Comparison of ENCODE assay signal across 8 mouse cellular contexts in genomic region chr2:62627728-62628127, GRCm38 (mm10). TPM values are rescaled to one million over a fixed set of nuclear protein-coding genes. Genes with fewer than 3 reads are reported as not detected.
DNase-seq lines count a peak whose midpoint lies in the region; ATAC-seq and TF ChIP-seq lines count a peak whose summit lies in the region.

No protein-coding gene starts in this region.

- no peak overlapping the region for H3K9ac ChIP-seq in heart, postnatal 0 days (replicated peaks; ENCODE audit: low read depth, low read length)
- H3K9ac ChIP-seq in midbrain, embryonic 11.5 days (ENCODE audit: low read length) = no peak overlapping the region
- H3K9ac ChIP-seq in midbrain, embryonic 16.5 days (ENCODE audit: low read depth, low read length) = no peak overlapping the region
- H3K9ac ChIP-seq in neural tube, embryonic 15.5 days (replicated peaks) = no peak overlapping the region

- TF ChIP-seq EP300 in heart, postnatal 0 days (IDR thresholded peaks at IDR 0.05; ENCODE audit: low read depth) = no peak

- no peak overlapping the region for H3K27ac ChIP-seq in heart, postnatal 0 days (ENCODE audit: low read depth)
- H3K27ac ChIP-seq in midbrain, embryonic 11.5 days (ENCODE audit: low read depth, low read length) = no peak overlapping the region
- H3K27ac ChIP-seq in midbrain, embryonic 16.5 days (ENCODE audit: low read length) = no peak overlapping the region
- no peak overlapping the region for H3K27ac ChIP-seq in neural tube, embryonic 15.5 days (replicated peaks)

- H3K36me3 ChIP-seq in heart, postnatal 0 days (replicated peaks; ENCODE audit: control insufficient read depth, insufficient read depth, low read length) = no peaks in the 10 kb centered on the region
- H3K36me3 ChIP-seq in midbrain, embryonic 11.5 days (ENCODE audit: control insufficient read depth, insufficient read depth, low read length) = no peaks in the 10 kb centered on the region
- no peaks in the 10 kb centered on the region for H3K36me3 ChIP-seq in midbrain, embryonic 16.5 days (ENCODE audit: control insufficient read depth, insufficient read depth, low read length)
- no peaks in the 10 kb centered on the region for H3K36me3 ChIP-seq in splenic B cell, adult 2 months (ENCODE audit: control insufficient read depth, insufficient read depth, low read length, poor library complexity, severe bottlenecking)
- no peaks in the 10 kb centered on the region for H3K36me3 ChIP-seq in neural tube, embryonic 15.5 days

- no peaks in the 10 kb centered on the region for H3K9me3 ChIP-seq in heart, postnatal 0 days (replicated peaks; ENCODE audit: control insufficient read depth, low read length)
- H3K9me3 ChIP-seq in midbrain, embryonic 11.5 days (ENCODE audit: control insufficient read depth, low read length) = no peaks in the 10 kb centered on the region
- no peaks in the 10 kb centered on the region for H3K9me3 ChIP-seq in midbrain, embryonic 16.5 days (replicated peaks; ENCODE audit: control insufficient read depth, low read length, poor library complexity, severe bottlenecking)
- no peaks in the 10 kb centered on the region for H3K9me3 ChIP-seq in neural tube, embryonic 15.5 days (replicated peaks)

- no peak for ATAC-seq in heart, postnatal 0 days (ENCODE audit: insufficient read depth, low read depth)
- 0 out of 2 replicates have a peak, but pooled peaks have one; percentile 3 for ATAC-seq in midbrain, embryonic 11.5 days (ENCODE audit: low FRiP score)
- no peak for ATAC-seq in midbrain, embryonic 16.5 days
- peak; percentile 67; the same call in 1 of the 2 replicates for ATAC-seq in common myeloid progenitor, adult 5-6 weeks (replicated peaks; ENCODE audit: low read depth, poor library complexity, severe bottlenecking)
- no peak for ATAC-seq in neural tube, embryonic 15.5 days (ENCODE audit: low FRiP score)

- H3K4me1 ChIP-seq in heart, postnatal 0 days (ENCODE audit: control insufficient read depth, insufficient read depth) = no peaks in the 10 kb centered on the region
- H3K4me1 ChIP-seq in midbrain, embryonic 11.5 days (ENCODE audit: control insufficient read depth, insufficient read depth, low read length) = no peaks in the 10 kb centered on the region
- no peaks in the 10 kb centered on the region for H3K4me1 ChIP-seq in midbrain, embryonic 16.5 days (ENCODE audit: control insufficient read depth, insufficient read depth, low read length)
- no peaks in the 10 kb centered on the region for H3K4me1 ChIP-seq in neural tube, embryonic 15.5 days

- no peaks in the 10 kb centered on the region for H3K27me3 ChIP-seq in heart, postnatal 0 days (ENCODE audit: control insufficient read depth, insufficient read depth, low read length)
- no peaks in the 10 kb centered on the region for H3K27me3 ChIP-seq in midbrain, embryonic 11.5 days (ENCODE audit: control insufficient read depth, insufficient read depth, low read length)
- no peaks in the 10 kb centered on the region for H3K27me3 ChIP-seq in midbrain, embryonic 16.5 days (ENCODE audit: control insufficient read depth, insufficient read depth, low read depth, low read length)
- no peaks in the 10 kb centered on the region for H3K27me3 ChIP-seq in splenic B cell, adult 2 months (ENCODE audit: control insufficient read depth, insufficient read depth, low read length, poor library complexity, severe bottlenecking)
- H3K27me3 ChIP-seq in neural tube, embryonic 15.5 days (replicated peaks) = no peaks in the 10 kb centered on the region

- 7% methylated on average over 5 of the region's 5 CpGs for WGBS in heart, postnatal 0 days
- WGBS in midbrain, embryonic 11.5 days = 7% methylated on average over 5 of the region's 5 CpGs
- 13% methylated on average over 5 of the region's 5 CpGs for WGBS in midbrain, embryonic 16.5 days
- WGBS in neural tube, embryonic 15.5 days = 11% methylated on average over 5 of the region's 5 CpGs

- peak; percentile 54 for TF ChIP-seq CTCF in heart, postnatal 0 days (IDR thresholded peaks at IDR 0.05; ENCODE audit: low read depth)

- DNase-seq in heart, postnatal 0 days (ENCODE audit: low spot score) = no peak
- no peak for DNase-seq in heart, postnatal 36 days
- peak; percentile 92 for DNase-seq in midbrain, embryonic 11.5 days (ENCODE audit: low spot score, missing footprints)
- DNase-seq in splenic B cell, adult 2 months (ENCODE audit: low read depth, low spot score) = peak; percentile 68
- no peak for DNase-seq in urinary bladder, postnatal 4 days (ENCODE audit: low spot score in 2 of 2)

- intact Hi-C loops in heart, postnatal 36 days (cut with DNase I) = loop anchor here (5.0 to 10.0 kb wide), 4 partner anchors 80 to 640 kb away; no protein-coding TSS in a partner anchor

- H3K4me2 ChIP-seq in heart, postnatal 0 days (ENCODE audit: low read depth, low read length) = no peak overlapping the region
- no peak overlapping the region for H3K4me2 ChIP-seq in midbrain, embryonic 11.5 days
- no peak overlapping the region for H3K4me2 ChIP-seq in midbrain, embryonic 16.5 days (ENCODE audit: low read length)
- H3K4me2 ChIP-seq in neural tube, embryonic 15.5 days = no peak overlapping the region

- H3K4me3 ChIP-seq in heart, postnatal 0 days (ENCODE audit: low read depth, low read length) = no peak overlapping the region
- H3K4me3 ChIP-seq in midbrain, embryonic 11.5 days (ENCODE audit: low read depth, low read length) = no peak overlapping the region
- H3K4me3 ChIP-seq in midbrain, embryonic 16.5 days (ENCODE audit: low read depth, low read length) = no peak overlapping the region
- H3K4me3 ChIP-seq in neural tube, embryonic 15.5 days (replicated peaks) = no peak overlapping the region

RNA-seq across cellular contexts. Expression of gene Ifih1, which starts 18.3 kb away (rescaled TPM):
- 3.2 and 4.3 TPM in 2 replicates for total RNA-seq in heart, postnatal 0 days (2014; rRNA removed; ENCODE audit: low replicate concordance)
- 2.1 TPM in 2 replicates for polyA plus RNA-seq in heart, postnatal 0 days (2015; fragmentation: Nextera tagmentation; extraction: Ambion mirVana)
- 1 to 10 TPM; 6.1 to 8.6 TPM for total RNA-seq in heart, postnatal 36 days (2021)
- 0.93 and 1.3 TPM in 2 replicates for polyA plus RNA-seq in midbrain, embryonic 11.5 days (2014; fragmentation: Nextera tagmentation; extraction: Ambion mirVana)
- 1.2 and 1.4 TPM in 2 replicates for polyA plus RNA-seq in midbrain, embryonic 16.5 days (2015; fragmentation: Nextera tagmentation; extraction: Ambion mirVana)
- total RNA-seq in common myeloid progenitor, adult 5-6 weeks (2017) = 27.3 and 29.9 TPM in 2 replicates
- 0.87 and 3.2 TPM in 2 replicates for polyA plus RNA-seq in neural tube, embryonic 15.5 days (2015; fragmentation: Nextera tagmentation; extraction: Ambion mirVana)

RNA-seq across cellular contexts. Expression of gene Gca, which starts 36.4 kb away (rescaled TPM):
- total RNA-seq in heart, postnatal 0 days (2014; rRNA removed; ENCODE audit: low replicate concordance) = 4.9 and 6.1 TPM in 2 replicates
- 17.8 and 18.5 TPM in 2 replicates for polyA plus RNA-seq in heart, postnatal 0 days (2015; fragmentation: Nextera tagmentation; extraction: Ambion mirVana)
- 10 to 100 TPM; 26.4 to 29.9 TPM for total RNA-seq in heart, postnatal 36 days (2021)
- 1.8 and 2.2 TPM in 2 replicates for polyA plus RNA-seq in midbrain, embryonic 11.5 days (2014; fragmentation: Nextera tagmentation; extraction: Ambion mirVana)
- 3.7 and 3.9 TPM in 2 replicates for polyA plus RNA-seq in midbrain, embryonic 16.5 days (2015; fragmentation: Nextera tagmentation; extraction: Ambion mirVana)
- 3.1 and 4.0 TPM in 2 replicates for total RNA-seq in common myeloid progenitor, adult 5-6 weeks (2017)
- polyA plus RNA-seq in neural tube, embryonic 15.5 days (2015; fragmentation: Nextera tagmentation; extraction: Ambion mirVana) = 3.2 and 3.8 TPM in 2 replicates

RNA-seq across cellular contexts. Expression of gene Fap, which starts 53.9 kb away (rescaled TPM):
- 1.7 and 6.0 TPM in 2 replicates for total RNA-seq in heart, postnatal 0 days (2014; rRNA removed; ENCODE audit: low replicate concordance)
- 1.9 and 2.3 TPM in 2 replicates for polyA plus RNA-seq in heart, postnatal 0 days (2015; fragmentation: Nextera tagmentation; extraction: Ambion mirVana)
- 1 to 10 TPM; 2.9 to 3.7 TPM for total RNA-seq in heart, postnatal 36 days (2021)
- polyA plus RNA-seq in midbrain, embryonic 11.5 days (2014; fragmentation: Nextera tagmentation; extraction: Ambion mirVana) = 1.6 and 2.8 TPM in 2 replicates
- 1.0 and 1.1 TPM in 2 replicates for polyA plus RNA-seq in midbrain, embryonic 16.5 days (2015; fragmentation: Nextera tagmentation; extraction: Ambion mirVana)
- 0.32 TPM in 1 of 2 replicates, not detected in the other for total RNA-seq in common myeloid progenitor, adult 5-6 weeks (2017)
- polyA plus RNA-seq in neural tube, embryonic 15.5 days (2015; fragmentation: Nextera tagmentation; extraction: Ambion mirVana) = 2.2 and 3.2 TPM in 2 replicates

Comparison
In these comparisons a context has a peak if more than half of its experiments do, and no peak if none do; other contexts are left out.
1. ATAC-seq: peak in midbrain, embryonic 11.5 days (single experiment) and common myeloid progenitor, adult 5-6 weeks (single experiment); none in heart, postnatal 0 days (single experiment), midbrain, embryonic 16.5 days (single experiment) and neural tube, embryonic 15.5 days (single experiment).
2. DNase-seq: peak in midbrain, embryonic 11.5 days (single experiment) and splenic B cell, adult 2 months (single experiment); none in heart, postnatal 0 days (single experiment), heart, postnatal 36 days (0 of 2) and urinary bladder, postnatal 4 days (0 of 2).